Mouse (Mus musculus): ENCODE measurements around the gene Ino80e. TPM values are rescaled to one million over a fixed set of nuclear protein-coding genes. Genes with fewer than 3 reads are reported as not detected.
A peak's percentile ranks its signal among the peaks of the same experiment; 100 is the strongest.
"Not testable (repeated sequence)": the region's sequence is repeated elsewhere in the genome, so short reads cannot be mapped to it uniquely, and the experiment has no call there.

The Ino80e gene
- polyA plus RNA-seq (2014; fragmentation: Nextera tagmentation; extraction: Ambion mirVana), result 91.3 and 104 TPM in 2 replicates

DNA sequence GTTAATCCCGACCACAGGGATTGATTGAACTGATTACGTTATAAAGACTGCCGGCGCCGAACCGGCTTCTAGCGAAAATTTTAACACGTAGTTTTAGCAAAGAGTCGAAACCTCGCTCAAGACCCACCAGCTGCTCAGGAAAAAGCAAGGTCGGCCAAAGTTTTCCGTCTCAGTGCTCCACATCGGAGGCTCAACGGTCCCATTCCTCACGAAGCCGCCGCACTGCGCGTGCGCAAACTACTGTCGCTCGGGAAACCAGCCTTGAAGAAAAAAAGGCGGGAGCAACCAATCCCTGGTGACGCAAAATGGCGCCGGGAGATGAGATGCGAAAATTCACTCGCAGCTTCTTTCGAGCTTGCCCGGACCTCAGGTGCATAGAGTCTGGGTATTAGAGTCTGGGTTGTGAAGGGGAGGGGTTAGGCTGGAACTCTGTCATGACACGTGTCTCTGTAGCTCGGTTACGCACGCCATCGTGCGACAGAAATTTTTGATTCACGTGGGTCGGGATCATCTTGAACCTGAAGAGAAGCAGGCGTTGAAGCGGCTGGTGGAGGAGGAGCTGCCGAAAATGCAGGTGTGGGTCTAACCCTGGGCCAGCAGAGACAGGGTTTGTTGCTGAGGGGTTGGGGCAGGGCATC is at the start of gene Ino80e:
Gene Ino80e, minus strand, starts transcription at position 231 of the 638 bp plus-strand sequence.
- DNase-seq (ENCODE audit: low spot score) (peak; percentile 99), ATAC-seq (peak; percentile 76)
- under 1% methylated on average over 41 of the region's 41 CpGs for WGBS
- peak within 1 kb of the TSS; percentile 59 for H3K4me3 ChIP-seq (ENCODE audit: low read depth, low read length)
- H3K27me3 ChIP-seq (replicated peaks; ENCODE audit: control insufficient read depth, insufficient read depth, low read length), result no peaks in the 10 kb centered on the region
- no peaks in the 10 kb centered on the region for H3K9me3 ChIP-seq (replicated peaks; ENCODE audit: control insufficient read depth, low read length)
- H3K4me1 ChIP-seq (ENCODE audit: control insufficient read depth, insufficient read depth, low read length), result peaks cover 15% of the 10 kb centered on the region
- peak within 1 kb of the TSS; percentile 74 for H3K27ac ChIP-seq (ENCODE audit: low read depth, low read length)
- peaks cover 57% of the 10 kb centered on the region for H3K36me3 ChIP-seq (ENCODE audit: control insufficient read depth, insufficient read depth, low read length)
- H3K4me2 ChIP-seq (ENCODE audit: low read length), result peak within 1 kb of the TSS; percentile 82
- H3K9ac ChIP-seq (ENCODE audit: low read length), result peak within 1 kb of the TSS; percentile 72

DNA sequence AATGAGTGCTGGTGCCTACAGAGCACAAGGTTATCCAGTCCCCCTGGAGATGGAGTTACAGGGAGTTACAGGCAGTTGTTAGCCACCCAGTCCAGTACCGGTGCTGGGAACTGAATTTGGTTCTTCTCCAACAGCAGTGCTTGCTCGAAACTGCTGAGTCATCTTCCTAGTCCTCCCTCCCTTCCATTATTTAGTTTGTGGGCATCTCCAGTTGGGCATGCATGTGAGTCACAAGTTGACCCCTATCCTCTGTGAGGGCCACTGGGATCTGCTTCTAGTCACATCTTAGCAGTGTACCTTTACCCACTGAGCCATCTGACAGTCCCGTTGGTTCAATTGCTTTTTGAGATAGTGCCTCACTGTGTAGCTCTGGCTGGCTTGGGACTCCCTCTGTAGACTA is 43.4 kb upstream of the Ino80e start:
- H3K27me3 ChIP-seq (replicated peaks; ENCODE audit: control insufficient read depth, insufficient read depth, low read length), result no peaks in the 10 kb centered on the region
- no peak overlapping the region for H3K27ac ChIP-seq (ENCODE audit: low read depth, low read length)
- H3K9ac ChIP-seq (ENCODE audit: low read length), result no peak overlapping the region
- H3K36me3 ChIP-seq (ENCODE audit: control insufficient read depth, insufficient read depth, low read length), result no peaks in the 10 kb centered on the region
- no peaks in the 10 kb centered on the region for H3K9me3 ChIP-seq (replicated peaks; ENCODE audit: control insufficient read depth, low read length)
- DNase-seq (ENCODE audit: low spot score) (no peak), ATAC-seq (no peak)
- WGBS, result 79% methylated on average over 3 of the region's 3 CpGs
- no peak overlapping the region for H3K4me3 ChIP-seq (ENCODE audit: low read depth, low read length)
- H3K4me2 ChIP-seq (ENCODE audit: low read length), result no peak overlapping the region
- no peaks in the 10 kb centered on the region for H3K4me1 ChIP-seq (ENCODE audit: control insufficient read depth, insufficient read depth, low read length)

DNA sequence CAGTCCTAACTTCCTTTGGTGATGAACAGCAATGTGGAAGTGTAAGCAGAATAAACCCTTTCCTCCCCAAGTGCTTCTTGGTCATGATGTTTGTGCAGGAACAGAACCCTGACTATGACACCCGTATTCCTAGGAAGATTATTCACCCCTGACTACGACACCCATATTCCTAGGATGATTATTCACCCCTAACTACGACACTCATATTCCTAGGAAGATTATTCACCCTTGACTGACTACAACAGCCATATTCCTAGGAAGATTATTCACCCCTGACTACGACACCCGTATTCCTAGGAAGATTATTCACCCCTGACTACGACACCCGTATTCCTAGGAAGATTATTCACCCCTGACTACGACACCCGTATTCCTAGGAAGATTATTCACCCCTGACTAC is 37.6 kb upstream of the Ino80e start:
- WGBS, result 96% methylated on average over 7 of the region's 9 CpGs
- ATAC-seq, result not testable (repeated sequence)

DNA sequence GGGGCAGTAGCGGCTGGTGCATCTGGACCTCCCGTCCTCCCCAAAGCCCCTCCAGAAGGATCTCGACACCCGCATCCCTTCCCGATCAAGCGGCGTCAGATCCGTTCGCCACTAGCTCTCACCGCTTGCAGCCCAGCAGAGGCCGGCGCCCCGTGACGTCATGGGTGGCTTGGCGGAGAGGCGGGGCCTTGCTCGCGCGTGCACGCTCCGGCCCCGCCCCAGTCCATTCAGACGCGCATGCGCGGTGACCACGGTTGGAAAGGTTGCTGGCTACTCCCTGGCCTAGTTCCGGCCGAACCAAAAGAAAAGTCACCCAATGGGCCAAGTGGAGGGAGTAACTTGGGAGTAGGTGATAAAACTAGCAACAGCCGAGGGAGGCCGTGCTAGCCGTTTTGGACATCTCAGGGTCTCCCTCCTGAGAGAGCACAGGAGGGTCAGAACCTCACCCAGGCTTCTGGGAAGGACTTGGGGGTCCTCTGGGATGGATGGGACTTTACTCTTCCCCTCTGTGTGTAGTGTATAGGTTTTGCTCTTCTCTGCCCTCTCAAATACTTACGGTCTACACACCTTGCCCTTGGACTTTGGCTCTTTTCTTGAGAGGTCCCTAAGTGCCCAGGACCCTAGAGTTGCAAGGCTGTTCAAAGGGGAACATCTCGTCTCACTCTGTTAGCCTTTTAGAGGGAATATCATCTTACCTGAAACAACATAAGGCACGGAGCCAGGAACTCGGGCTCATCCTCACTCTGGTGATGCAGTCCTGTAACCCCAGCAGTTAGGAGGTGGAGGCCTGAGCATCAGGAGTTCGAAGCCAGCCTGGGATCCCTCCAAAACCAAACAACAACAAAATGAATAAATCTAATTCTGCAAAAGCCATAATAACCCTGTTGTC is 36.2 kb upstream of the Ino80e start:
- Histone ChIP-seq H3K4me2 (ENCODE audit: low read length) (peak overlapping the region; percentile 58), H3K27ac (ENCODE audit: low read depth, low read length) (peak overlapping the region; percentile 72), H3K9me3 (replicated peaks; ENCODE audit: control insufficient read depth, low read length) (no peaks in the 10 kb centered on the region), H3K36me3 (ENCODE audit: control insufficient read depth, insufficient read depth, low read length) (no peaks in the 10 kb centered on the region), H3K9ac (ENCODE audit: low read length) (peak overlapping the region; percentile 78), H3K27me3 (replicated peaks; ENCODE audit: control insufficient read depth, insufficient read depth, low read length) (no peaks in the 10 kb centered on the region), H3K4me3 (ENCODE audit: low read depth, low read length) (peak overlapping the region; percentile 55), H3K4me1 (ENCODE audit: control insufficient read depth, insufficient read depth, low read length) (peaks cover 11% of the 10 kb centered on the region; the same call in 1 of the 2 replicates)
- DNase-seq (ENCODE audit: low spot score) (peak; percentile 94), ATAC-seq (peak; percentile 97)
- WGBS, result 14% methylated on average over 37 of the region's 37 CpGs

More for the DNA sequence above, 37.6 kb upstream of the Ino80e start:
- H3K4me2 ChIP-seq (ENCODE audit: low read length); DNase-seq (ENCODE audit: low spot score); H3K27ac ChIP-seq (ENCODE audit: low read depth, low read length); H3K27me3 ChIP-seq (replicated peaks; ENCODE audit: control insufficient read depth, insufficient read depth, low read length); H3K9ac ChIP-seq (ENCODE audit: low read length); H3K9me3 ChIP-seq (replicated peaks; ENCODE audit: control insufficient read depth, low read length); H3K4me3 ChIP-seq (ENCODE audit: low read depth, low read length); H3K36me3 ChIP-seq (ENCODE audit: control insufficient read depth, insufficient read depth, low read length): not testable (repeated sequence)
- peaks cover 11% of the 10 kb centered on the region; the same call in 1 of the 2 replicates for H3K4me1 ChIP-seq (ENCODE audit: control insufficient read depth, insufficient read depth, low read length)

DNA sequence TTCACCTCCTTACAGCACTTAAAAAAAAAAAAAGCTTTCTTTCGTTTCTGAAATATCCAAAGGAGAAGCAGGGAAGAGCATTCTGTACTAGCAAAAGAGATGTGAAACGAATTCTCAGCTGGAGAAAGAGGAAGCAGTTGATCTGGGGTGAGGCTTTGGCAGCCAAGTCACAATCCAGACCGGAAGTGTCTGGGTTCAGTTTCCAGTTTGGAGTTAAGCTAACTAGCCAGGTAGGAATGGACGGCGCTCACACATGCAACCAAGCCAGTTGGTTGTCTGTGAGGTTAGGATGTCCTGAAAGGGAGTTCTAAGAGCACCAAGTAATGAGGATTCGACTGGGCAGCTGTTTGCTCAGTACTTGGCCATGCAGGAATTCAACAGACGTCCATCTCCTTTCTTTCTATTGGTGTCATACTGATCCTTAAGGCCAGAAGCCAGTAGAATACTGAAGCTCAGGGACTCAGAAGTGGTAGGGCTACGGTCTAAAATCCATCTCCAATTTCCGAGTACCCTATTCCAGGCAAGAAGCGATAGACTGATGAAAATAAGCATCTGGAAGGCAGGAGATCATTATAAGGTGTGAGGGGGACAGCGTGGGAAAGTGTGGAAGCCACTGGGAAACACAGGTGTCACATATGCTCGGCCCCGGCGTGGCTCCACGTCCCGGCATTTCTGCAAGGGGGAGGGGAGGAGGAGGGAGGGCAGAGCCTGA is 35.4 kb upstream of the Ino80e start:
- Histone ChIP-seq H3K36me3 (ENCODE audit: control insufficient read depth, insufficient read depth, low read length) (no peaks in the 10 kb centered on the region), H3K4me1 (ENCODE audit: control insufficient read depth, insufficient read depth, low read length) (peaks cover 11% of the 10 kb centered on the region; the same call in 1 of the 2 replicates), H3K27me3 (replicated peaks; ENCODE audit: control insufficient read depth, insufficient read depth, low read length) (no peaks in the 10 kb centered on the region), H3K4me2 (ENCODE audit: low read length) (peak overlapping the region; percentile 58), H3K4me3 (ENCODE audit: low read depth, low read length) (peak overlapping the region; percentile 55), H3K27ac (ENCODE audit: low read depth, low read length) (peak overlapping the region; percentile 72), H3K9me3 (replicated peaks; ENCODE audit: control insufficient read depth, low read length) (no peaks in the 10 kb centered on the region), H3K9ac (ENCODE audit: low read length) (peak overlapping the region; percentile 78)
- DNase-seq (ENCODE audit: low spot score) (no peak), ATAC-seq (no peak)
- 25% methylated on average over 15 of the region's 16 CpGs for WGBS

DNA sequence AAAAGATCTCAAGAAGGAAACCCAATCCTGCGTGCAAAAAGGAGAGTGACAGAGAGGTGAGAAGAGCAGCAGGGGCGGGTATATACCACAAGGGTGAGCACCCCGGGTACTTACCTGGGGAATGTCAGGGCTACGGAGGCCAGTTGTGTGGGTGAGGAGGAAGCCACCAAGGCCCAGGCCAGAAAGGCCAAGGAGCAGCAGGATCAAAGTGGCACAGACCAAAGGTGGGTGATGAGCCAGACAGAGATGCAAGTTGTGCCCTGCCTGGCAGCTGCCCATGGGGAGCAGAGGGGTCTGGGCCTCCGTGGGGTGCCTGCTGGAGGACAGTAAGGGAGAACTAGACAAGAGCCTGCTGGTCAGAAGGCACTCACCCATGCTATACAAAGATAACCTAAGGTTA is 34.7 kb upstream of the Ino80e start:
- 89% methylated on average over 5 of the region's 5 CpGs for WGBS
- no peak overlapping the region for H3K27ac ChIP-seq (ENCODE audit: low read depth, low read length)
- no peak overlapping the region for H3K4me3 ChIP-seq (ENCODE audit: low read depth, low read length)
- no peak for ATAC-seq
- H3K27me3 ChIP-seq (replicated peaks; ENCODE audit: control insufficient read depth, insufficient read depth, low read length), result no peaks in the 10 kb centered on the region
- no peaks in the 10 kb centered on the region for H3K9me3 ChIP-seq (replicated peaks; ENCODE audit: control insufficient read depth, low read length)
- H3K9ac ChIP-seq (ENCODE audit: low read length), result no peak overlapping the region
- H3K4me2 ChIP-seq (ENCODE audit: low read length), result peak overlapping the region; percentile 58; the same call in 1 of the 2 replicates
- peaks cover 11% of the 10 kb centered on the region; the same call in 1 of the 2 replicates for H3K4me1 ChIP-seq (ENCODE audit: control insufficient read depth, insufficient read depth, low read length)
- no peaks in the 10 kb centered on the region for H3K36me3 ChIP-seq (ENCODE audit: control insufficient read depth, insufficient read depth, low read length)
- no peak for DNase-seq (ENCODE audit: low spot score)

DNA sequence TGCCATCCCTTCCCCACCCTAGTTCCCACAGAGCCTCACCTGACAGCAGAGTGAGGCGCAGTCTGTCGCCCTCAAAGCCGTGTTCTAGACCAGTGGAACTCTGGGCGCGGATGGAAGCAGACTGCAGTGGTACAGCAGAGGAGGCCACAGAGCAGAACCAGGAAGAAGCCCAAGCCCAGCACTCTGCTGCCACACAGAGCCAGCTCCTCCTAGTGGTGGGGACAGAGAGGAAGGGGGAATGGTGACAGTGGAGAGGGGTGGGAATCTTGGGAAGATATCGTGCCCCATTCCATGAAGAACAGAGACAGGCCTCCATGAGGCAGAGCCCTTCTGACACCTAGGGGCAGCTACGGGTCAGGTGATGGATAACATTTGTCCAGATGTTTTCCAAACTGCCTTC is 26.7 kb upstream of the Ino80e start:
- Histone ChIP-seq H3K4me2 (ENCODE audit: low read length) (no peak overlapping the region), H3K4me1 (ENCODE audit: control insufficient read depth, insufficient read depth, low read length) (no peaks in the 10 kb centered on the region), H3K9me3 (replicated peaks; ENCODE audit: control insufficient read depth, low read length) (no peaks in the 10 kb centered on the region), H3K36me3 (ENCODE audit: control insufficient read depth, insufficient read depth, low read length) (peaks cover 9% of the 10 kb centered on the region; the same call in 1 of the 2 replicates), H3K27me3 (replicated peaks; ENCODE audit: control insufficient read depth, insufficient read depth, low read length) (no peaks in the 10 kb centered on the region), H3K4me3 (ENCODE audit: low read depth, low read length) (no peak overlapping the region), H3K9ac (ENCODE audit: low read length) (no peak overlapping the region), H3K27ac (ENCODE audit: low read depth, low read length) (no peak overlapping the region)
- DNase-seq (ENCODE audit: low spot score) (no peak), ATAC-seq (no peak)
- WGBS, result 52% methylated on average over 7 of the region's 7 CpGs

DNA sequence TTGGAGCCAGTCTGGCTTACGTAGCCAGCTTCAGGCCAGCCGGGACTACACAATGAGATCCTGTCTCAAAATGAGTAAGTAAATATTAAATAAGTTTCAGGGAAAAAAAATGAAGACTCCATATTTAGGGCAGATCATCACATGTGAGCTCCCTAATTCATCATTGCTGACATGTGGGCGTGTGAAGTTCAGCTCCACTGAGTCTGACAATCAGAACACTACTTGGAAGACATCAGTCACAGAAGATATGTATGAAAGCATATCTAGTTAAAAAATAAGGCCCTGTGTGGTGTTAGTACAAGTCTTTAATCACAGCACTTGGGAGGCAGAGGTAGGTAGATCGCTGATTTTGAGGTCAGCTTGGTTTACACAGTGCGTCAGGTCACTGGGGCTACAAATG is 25.1 kb upstream of the Ino80e start:
- H3K4me3 ChIP-seq (ENCODE audit: low read depth, low read length), result no peak overlapping the region
- no peak for DNase-seq (ENCODE audit: low spot score)
- H3K9ac ChIP-seq (ENCODE audit: low read length), result no peak overlapping the region
- ATAC-seq, result no peak
- H3K27ac ChIP-seq (ENCODE audit: low read depth, low read length), result no peak overlapping the region
- 94% methylated on average over 5 of the region's 5 CpGs for WGBS
- no peaks in the 10 kb centered on the region for H3K27me3 ChIP-seq (replicated peaks; ENCODE audit: control insufficient read depth, insufficient read depth, low read length)
- no peak overlapping the region for H3K4me2 ChIP-seq (ENCODE audit: low read length)
- H3K9me3 ChIP-seq (replicated peaks; ENCODE audit: control insufficient read depth, low read length), result no peaks in the 10 kb centered on the region
- H3K4me1 ChIP-seq (ENCODE audit: control insufficient read depth, insufficient read depth, low read length), result peaks cover 10% of the 10 kb centered on the region
- peaks cover 9% of the 10 kb centered on the region; the same call in 1 of the 2 replicates for H3K36me3 ChIP-seq (ENCODE audit: control insufficient read depth, insufficient read depth, low read length)

Measured in forebrain, embryonic 14.5 days (tissue).